Mouse (Mus musculus) erythroblast, embryonic 14.5 days (primary cell): ENCODE data around the gene Bcas3.

ENCODE experiments used
- GATA1 ChIP-seq: IDR thresholded peaks from 2 replicates; pipeline ENCODE4 v1.6.1; 2012; ENCODE audit warnings: low read length, inconsistent platforms, mixed read lengths
- TAL1 ChIP-seq: IDR thresholded peaks from 3 replicates; pipeline ENCODE4 v1.6.1; 2012; ENCODE audit warnings: low read length, inconsistent platforms, mixed read lengths

DNA sequence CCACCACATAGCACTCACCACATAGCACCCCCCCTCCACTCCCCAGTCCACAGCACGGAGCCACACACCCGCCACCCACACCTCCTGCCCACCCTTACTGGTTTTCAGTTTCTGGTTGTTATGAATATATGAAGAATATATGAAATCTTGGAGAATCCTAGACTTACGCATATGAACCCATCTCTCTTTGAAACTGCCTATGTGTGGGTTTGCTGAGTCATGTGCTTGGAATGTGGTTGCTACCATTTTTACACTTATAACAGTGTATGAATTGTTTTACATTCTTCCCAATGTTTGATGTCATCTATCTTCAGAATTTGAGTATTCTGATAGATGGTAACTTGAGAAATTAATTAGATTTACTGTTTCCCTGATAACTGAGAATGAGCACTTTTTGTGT, 26.1 kb downstream of the Bcas3 start:
- no peak for TF ChIP-seq GATA1
- TF ChIP-seq TAL1, result no peak
